Mouse (Mus musculus) liver, embryonic 14.5 days (tissue): Measurements from ENCODE around the gene Them7.

ENCODE experiments used
- CTCF ChIP-seq: IDR thresholded peaks from 2 replicates; pipeline ENCODE4 v1.5.1; 2016; ENCODE audit warnings: antibody characterized with exemption, low read depth, control low read depth
- EP300 ChIP-seq: IDR thresholded peaks from 2 replicates; pipeline ENCODE4 v1.6.1; 2016; ENCODE audit warnings: antibody characterized with exemption, low read depth

DNA sequence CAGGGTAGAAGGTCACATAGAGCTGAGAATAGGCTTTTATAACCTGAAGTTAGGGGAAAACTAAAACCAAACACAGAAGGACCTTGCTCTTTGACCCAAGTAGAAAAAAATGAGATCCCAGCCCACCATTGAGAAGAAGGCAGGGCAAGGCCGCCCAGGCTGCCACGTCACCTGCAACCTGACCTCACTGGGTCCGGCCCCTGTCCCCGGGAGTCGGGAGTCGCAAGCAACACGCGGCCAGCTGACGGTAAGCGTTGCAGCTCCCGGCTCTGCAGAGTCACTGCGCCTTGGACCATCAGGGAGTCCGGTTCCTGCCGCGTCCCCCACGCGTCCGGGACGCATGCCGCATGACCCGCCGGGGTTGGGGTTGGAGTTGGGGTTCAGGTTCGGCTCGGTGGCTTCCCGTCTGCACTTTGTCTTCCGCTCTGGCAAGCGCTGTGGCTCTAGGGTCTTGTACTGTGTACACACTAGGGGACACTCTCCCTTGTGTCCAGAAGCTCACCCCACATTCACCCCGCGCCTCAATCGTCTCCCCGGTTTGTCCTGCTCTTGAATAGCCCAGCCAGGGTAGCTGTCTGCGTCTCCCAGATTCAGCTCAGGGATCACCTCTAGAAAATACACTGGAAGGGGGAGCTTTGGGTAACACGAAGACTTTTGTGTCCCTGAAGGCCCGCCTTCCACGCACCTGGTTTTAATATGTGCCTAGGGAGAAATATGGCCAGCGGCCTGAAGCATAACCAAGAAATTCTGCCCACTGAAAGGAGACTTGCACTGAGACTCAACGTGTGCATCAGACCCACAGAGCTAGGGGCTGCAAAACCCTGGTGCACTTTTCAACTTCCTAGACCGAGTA, at the start of gene Them7:
- TF ChIP-seq CTCF (no peak), EP300 (no peak)
